Mouse (Mus musculus) adrenal gland, adult 8-10 months (tissue): ENCODE results near the gene Hlx. TPM values are rescaled to one million over a fixed set of nuclear protein-coding genes. Genes with fewer than 3 reads are reported as not detected.

Experiments used
- DNase-seq: peaks from one replicate; pipeline ENCODE4 v3.0.0; 2022
- total RNA-seq, 4 experiments: library from RNA; stranded (reverse); gene quantifications; 2 replicates each; pipeline ENCODE4 v1.2.4; 2022

The Hlx gene
- total RNA-seq, 4 experiments from 2014 or later = 10.0 to 16.0 (median 12.7) TPM

DNA sequence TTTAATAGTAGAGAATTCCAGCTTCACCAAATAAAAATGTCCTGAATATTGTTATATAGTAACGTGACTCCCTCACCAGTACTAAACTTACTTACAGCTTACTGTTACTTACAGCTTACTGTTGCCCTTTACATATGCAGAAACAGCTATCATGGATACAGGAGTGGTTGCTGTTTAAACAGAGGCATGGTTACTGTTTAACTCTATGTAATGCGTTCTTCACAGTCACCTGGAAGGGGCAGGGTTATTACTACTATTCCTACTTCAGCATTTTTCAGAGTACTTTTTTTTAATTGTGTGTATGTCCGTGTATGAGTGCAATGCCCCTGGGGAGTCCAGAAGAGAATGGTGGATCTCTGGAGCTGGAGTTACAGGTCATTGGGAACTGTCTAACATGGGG, 17.9 kb downstream of the Hlx start:
- no peak for DNase-seq

DNA sequence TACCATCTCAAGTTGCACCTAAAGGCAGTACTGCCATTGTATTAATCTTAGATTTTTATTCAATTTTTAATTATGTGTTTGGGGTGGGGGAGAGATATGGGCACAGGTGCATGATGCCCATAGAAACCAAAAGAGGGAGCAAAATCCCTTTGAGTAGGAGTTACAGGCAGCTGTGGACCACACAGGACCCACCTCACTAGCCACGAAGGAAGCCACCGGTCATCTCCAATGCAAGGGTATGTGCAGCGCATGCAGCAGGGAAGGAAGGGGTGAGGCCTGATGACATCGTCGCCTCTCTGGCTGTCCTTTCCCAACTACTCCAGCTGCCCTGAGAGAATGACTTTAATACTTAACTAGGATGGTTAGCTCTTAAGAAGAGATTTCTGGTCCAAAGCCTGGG, 18.7 kb downstream of the Hlx start:
- DNase-seq = no peak

DNA sequence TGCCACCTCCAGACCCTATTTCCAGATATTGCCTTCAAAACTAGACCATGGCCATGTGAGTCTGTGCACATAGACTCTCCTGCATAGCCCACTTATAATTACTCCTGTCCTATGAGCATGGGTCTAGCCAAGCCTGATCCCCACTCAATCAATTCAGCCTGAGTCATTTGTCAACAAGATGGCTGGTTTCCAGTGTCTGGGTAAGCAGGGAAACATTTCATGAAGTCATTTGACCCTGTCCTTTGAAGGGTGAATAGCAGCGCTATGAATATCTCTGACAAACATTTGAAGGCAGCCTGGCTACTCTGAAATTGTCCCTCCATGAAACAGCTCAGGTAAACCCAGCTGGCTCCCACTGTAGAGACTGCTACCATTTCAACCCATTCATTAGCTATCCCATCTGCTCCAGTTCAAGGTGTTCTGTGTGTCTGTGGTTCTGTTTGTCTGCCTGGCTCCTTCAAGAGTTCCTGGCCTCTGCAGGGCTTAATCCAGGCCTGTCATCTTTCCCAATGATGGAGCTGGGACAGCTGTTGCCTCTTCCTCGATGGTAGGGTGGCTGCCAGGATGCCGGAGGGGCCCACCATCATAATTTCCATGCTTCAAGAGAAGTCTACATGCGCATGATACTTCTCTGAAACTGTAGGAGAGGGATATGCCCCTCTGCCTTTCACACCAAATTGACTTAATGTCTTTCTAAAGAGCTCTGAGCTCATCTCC, 24.7 kb downstream of the Hlx start:
- peak; percentile 42 for DNase-seq

- no peak for DNase-seq
These were observed 27.5 kb downstream of the Hlx start for GRCm38 (mm10) chr1:184704901-184705300.

DNA sequence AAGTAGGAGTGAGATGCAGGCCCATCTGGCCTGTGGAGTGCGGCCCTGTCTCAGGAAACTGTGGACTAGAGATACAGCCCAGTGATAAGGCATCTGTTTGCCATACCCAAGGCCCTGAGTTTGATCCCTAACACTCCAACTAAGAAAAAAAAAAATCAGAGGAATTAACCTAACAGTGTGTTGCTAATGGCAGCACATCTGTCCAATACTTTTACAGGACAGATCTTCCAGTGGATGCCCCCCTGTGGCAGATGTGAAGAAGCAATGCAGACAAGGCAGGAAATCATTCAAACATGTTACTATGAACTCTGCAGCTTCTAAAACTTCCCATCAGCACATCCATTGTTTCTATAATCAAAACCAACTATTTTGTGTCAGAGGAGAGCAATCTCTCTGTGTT, 33.1 kb downstream of the Hlx start:
- no peak for DNase-seq

GRCm38 (mm10) chr1:184695451-184695850, 37.0 kb downstream of the Hlx start:
- peak; percentile 12 for DNase-seq

GRCm38 (mm10) chr1:184692204-184692904, 40.1 kb downstream of the Hlx start:
- DNase-seq = no peak

GRCm38 (mm10) chr1:184691240-184691639, 41.2 kb downstream of the Hlx start:
- no peak for DNase-seq

- DNase-seq = no peak
These were observed 44.4 kb downstream of the Hlx start for GRCm38 (mm10) chr1:184688026-184688425.

GRCm38 (mm10) chr1:184687512-184687911, 44.9 kb downstream of the Hlx start:
- DNase-seq = no peak

DNA sequence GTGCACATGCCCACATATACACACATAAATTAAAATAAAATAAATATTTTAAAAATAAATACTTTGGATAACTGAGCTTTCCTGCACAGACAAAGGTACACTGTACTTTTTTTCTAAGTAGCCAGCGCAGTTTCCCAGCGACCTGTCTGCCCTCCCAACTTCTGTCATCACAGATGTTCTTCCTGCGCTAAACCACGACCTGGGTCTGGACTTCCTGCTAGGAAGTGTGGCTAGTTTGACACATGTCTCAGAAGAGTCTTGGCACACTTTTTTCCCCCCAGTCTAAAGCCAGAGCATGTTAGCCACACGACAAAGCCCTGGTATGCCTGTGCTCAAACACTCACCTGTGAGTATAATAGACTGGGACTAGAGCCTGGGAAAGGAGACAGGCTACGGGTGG, 48.9 kb downstream of the Hlx start:
- no peak for DNase-seq

DNA sequence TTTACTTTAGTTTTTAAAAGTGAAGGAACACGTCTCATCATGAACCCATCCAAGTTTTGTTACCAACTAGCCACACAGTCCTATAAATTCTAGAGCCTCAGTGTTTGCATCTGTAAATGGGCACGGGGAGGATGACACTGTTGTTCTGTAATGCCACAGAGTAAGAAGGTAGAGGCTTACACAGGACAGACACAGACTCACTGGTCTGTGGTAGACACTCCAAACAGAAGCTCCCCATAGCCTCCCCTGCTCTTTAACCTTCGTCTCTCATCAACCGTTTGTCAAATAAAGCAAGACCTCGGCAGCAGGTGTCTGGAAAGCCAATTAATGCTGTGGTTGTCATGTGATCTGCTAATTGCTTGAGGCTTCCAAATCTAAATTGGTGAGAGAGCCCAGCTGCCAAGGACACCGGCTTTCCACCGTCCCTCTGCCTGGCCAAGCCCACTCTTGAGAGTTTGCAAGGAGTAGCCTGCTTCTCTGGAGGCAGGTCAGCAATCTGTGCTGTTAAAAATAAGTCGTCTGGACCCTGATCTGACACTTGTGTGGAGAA, 52.9 kb downstream of the Hlx start:
- no peak for DNase-seq

DNA sequence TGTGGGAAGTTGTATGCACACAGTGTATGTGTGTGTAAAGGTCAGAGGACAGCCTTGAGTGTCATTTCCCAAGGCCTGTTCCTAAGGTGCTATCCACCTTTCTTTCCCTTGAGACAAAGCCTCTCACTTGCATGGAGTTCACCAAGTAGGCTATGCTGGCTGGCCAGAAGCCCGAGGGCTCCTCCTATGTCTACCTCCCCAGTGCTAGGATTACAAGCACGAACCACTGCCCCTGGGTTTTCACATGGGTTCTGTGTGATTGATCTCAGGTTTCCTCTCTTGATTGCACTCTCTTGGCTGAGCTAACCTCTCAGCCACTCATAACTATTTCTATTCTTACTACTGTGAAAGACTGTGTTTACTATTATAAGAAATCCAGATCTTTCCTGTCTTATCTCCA, 54.8 kb downstream of the Hlx start:
- DNase-seq = no peak

Other genes with a start within 250 kb of the Hlx start
- gene Marc1, start 78.7 kb upstream of the Hlx start, total RNA-seq = 1 to 10 TPM in 3 of 4 experiments, under 1 TPM in 1; 0.68 to 3.5 (median 1.6) TPM
- gene Marc2, start 113.8 kb upstream of the Hlx start, total RNA-seq = 100 to 1,000 TPM; 349 to 519 (median 450) TPM
- 10 to 100 TPM; 30.1 to 57.1 (median 41.9) TPM for gene C130074G19Rik, start 150.6 kb upstream of the Hlx start, total RNA-seq